Mouse (Mus musculus): ENCODE results near the gene Adamts8. TPM values are rescaled to one million over a fixed set of nuclear protein-coding genes. Genes with fewer than 3 reads are reported as not detected.

The Adamts8 gene
- polyA plus RNA-seq, 1 experiment from 2014 or later = 8.8 TPM

DNA sequence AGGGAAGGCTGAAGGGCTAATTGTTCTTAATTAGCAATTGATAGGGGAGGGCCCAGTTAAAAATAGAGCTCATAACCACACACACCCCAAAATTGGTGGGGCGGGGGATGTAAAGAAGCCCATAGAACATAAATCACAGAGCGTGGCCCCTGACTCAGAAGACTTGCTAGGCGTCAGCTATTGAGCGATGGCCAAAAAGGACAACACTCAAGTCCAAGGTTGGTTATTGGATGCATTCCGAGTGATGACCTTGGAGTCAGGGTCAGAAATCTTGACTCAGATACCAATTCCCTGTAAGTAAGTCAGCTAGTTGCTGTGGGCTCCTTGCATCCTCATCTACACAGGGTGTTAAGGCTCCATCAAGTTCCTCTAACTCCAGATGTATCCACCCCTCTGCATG is 39.1 kb upstream of the Adamts8 start:
- H3K9me3 ChIP-seq (ENCODE audit: control insufficient read depth, low read length) = no peaks in the 10 kb centered on the region
- H3K36me3 ChIP-seq (ENCODE audit: control insufficient read depth, insufficient read depth, low read length) = peaks cover 7% of the 10 kb centered on the region; the same call in 1 of the 2 replicates
- no peak overlapping the region for H3K4me3 ChIP-seq (ENCODE audit: low read depth, low read length)
- TF ChIP-seq CTCF (IDR thresholded peaks at IDR 0.05; ENCODE audit: low read depth) = no peak
- TF ChIP-seq EP300 (optimal IDR thresholded peaks at IDR 0.05) = no peak
- no peaks in the 10 kb centered on the region for H3K27me3 ChIP-seq (ENCODE audit: control insufficient read depth, insufficient read depth, low read length)
- 98% methylated on average over 5 of the region's 5 CpGs for WGBS
- no peak overlapping the region for H3K27ac ChIP-seq (replicated peaks)
- ATAC-seq (ENCODE audit: low FRiP score, low TSS enrichment) (no peak), DNase-seq (ENCODE audit: low spot score) (no peak)
- H3K9ac ChIP-seq (ENCODE audit: low read length) = no peak overlapping the region
- H3K4me1 ChIP-seq (replicated peaks; ENCODE audit: control insufficient read depth, insufficient read depth) = no peaks in the 10 kb centered on the region
- no peak overlapping the region for H3K4me2 ChIP-seq (replicated peaks; ENCODE audit: low read depth)

DNA sequence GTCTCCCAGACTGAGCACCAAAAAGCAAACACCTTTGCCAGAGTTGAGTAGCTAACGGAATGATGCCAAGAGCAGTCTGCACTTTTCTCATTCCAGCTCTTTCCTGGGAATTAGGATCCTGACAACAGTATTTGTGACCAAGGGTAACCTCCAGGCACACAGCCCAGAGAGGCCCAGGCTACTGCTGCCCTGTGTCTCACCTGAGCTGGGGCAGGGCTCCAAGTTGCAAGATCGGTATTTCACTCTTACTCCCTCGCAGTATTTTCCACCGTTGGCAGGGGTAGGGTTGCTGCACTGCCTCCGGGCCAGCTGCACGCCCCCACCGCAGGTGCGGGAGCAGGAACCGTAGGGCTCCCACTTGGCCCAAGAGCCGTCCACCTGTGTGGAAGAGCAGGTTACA is 36.5 kb upstream of the Adamts8 start:
- TF ChIP-seq CTCF (IDR thresholded peaks at IDR 0.05; ENCODE audit: low read depth) (no peak), EP300 (optimal IDR thresholded peaks at IDR 0.05) (no peak)
- peak; percentile 28; the same call in 1 of the 2 replicates for ATAC-seq (ENCODE audit: low FRiP score, low TSS enrichment)

DNA sequence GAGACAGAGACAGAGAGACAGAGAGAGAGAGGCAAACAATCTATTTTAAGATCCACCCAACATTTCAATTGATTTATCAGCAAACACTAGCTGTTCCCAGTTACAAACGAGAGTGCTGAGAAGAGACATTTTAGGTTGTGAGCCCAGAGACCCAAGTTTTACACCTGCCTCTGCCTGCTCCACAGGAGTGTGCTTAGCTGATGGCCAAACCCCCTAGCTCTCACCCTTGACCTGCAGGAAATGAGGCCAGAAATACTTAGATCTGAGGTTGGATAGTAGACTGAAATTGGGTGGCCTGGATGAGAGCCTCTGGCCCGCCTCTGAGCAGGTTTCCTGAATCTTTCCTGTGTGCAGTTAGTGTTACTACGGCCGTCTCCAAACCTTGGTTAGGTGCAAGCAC is 35.9 kb upstream of the Adamts8 start:
- no peak overlapping the region for H3K27ac ChIP-seq (replicated peaks)
- H3K4me1 ChIP-seq (replicated peaks; ENCODE audit: control insufficient read depth, insufficient read depth) = no peaks in the 10 kb centered on the region
- no peak overlapping the region for H3K4me2 ChIP-seq (replicated peaks; ENCODE audit: low read depth)
- 79% methylated on average over 4 of the region's 4 CpGs for WGBS
- H3K4me3 ChIP-seq (ENCODE audit: low read depth, low read length) = no peak overlapping the region
- no peak for DNase-seq (ENCODE audit: low spot score)
- H3K9ac ChIP-seq (ENCODE audit: low read length) = no peak overlapping the region
- TF ChIP-seq CTCF (IDR thresholded peaks at IDR 0.05; ENCODE audit: low read depth) (no peak), EP300 (optimal IDR thresholded peaks at IDR 0.05) (no peak)
- no peaks in the 10 kb centered on the region for H3K27me3 ChIP-seq (ENCODE audit: control insufficient read depth, insufficient read depth, low read length)
- peaks cover 6% of the 10 kb centered on the region; the same call in 1 of the 2 replicates for H3K36me3 ChIP-seq (ENCODE audit: control insufficient read depth, insufficient read depth, low read length)
- ATAC-seq (ENCODE audit: low FRiP score, low TSS enrichment) = no peak
- no peaks in the 10 kb centered on the region for H3K9me3 ChIP-seq (ENCODE audit: control insufficient read depth, low read length)

More for the DNA sequence above, 36.5 kb upstream of the Adamts8 start:
- Histone ChIP-seq H3K36me3 (ENCODE audit: control insufficient read depth, insufficient read depth, low read length) (peaks cover 7% of the 10 kb centered on the region; the same call in 1 of the 2 replicates), H3K4me3 (ENCODE audit: low read depth, low read length) (no peak overlapping the region), H3K27ac (replicated peaks) (no peak overlapping the region), H3K27me3 (ENCODE audit: control insufficient read depth, insufficient read depth, low read length) (no peaks in the 10 kb centered on the region), H3K4me1 (replicated peaks; ENCODE audit: control insufficient read depth, insufficient read depth) (no peaks in the 10 kb centered on the region), H3K9me3 (ENCODE audit: control insufficient read depth, low read length) (no peaks in the 10 kb centered on the region), H3K9ac (ENCODE audit: low read length) (no peak overlapping the region), H3K4me2 (replicated peaks; ENCODE audit: low read depth) (no peak overlapping the region)
- WGBS = 69% methylated on average over 10 of the region's 10 CpGs
- no peak for DNase-seq (ENCODE audit: low spot score)

DNA sequence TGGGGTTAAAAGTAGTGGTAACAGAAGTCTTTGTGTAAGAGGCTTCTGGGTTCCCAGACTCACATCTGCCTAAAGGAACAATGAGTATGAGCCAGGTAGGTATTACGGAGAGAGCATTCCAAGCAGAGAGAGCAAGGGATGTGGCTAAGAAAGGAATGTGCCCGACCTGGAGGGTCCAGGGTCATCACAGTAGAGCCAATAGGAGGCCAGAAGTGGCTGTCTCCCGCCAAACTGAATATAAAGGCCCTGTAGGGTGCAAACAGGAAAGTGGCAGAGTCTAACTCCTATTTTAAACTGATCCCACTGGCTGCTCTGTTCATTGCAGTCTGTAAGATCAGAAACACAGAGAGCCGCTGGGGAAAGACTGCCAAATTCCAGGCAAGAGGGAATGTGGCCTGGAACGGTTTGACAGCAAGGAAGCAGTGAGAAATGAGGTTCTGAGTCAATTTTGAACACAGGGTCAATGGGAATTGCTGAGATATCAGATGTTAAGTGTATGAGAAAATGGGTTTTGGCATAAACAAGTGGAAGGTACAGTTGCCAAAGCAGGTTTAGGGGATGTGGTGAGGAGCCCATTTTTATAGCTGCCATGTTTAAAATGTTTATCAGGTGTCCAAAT is 34.6 kb upstream of the Adamts8 start:
- Histone ChIP-seq H3K27me3 (ENCODE audit: control insufficient read depth, insufficient read depth, low read length) (no peaks in the 10 kb centered on the region), H3K9me3 (ENCODE audit: control insufficient read depth, low read length) (no peaks in the 10 kb centered on the region), H3K4me1 (replicated peaks; ENCODE audit: control insufficient read depth, insufficient read depth) (no peaks in the 10 kb centered on the region), H3K4me3 (ENCODE audit: low read depth, low read length) (no peak overlapping the region), H3K27ac (replicated peaks) (no peak overlapping the region), H3K9ac (ENCODE audit: low read length) (no peak overlapping the region), H3K36me3 (ENCODE audit: control insufficient read depth, insufficient read depth, low read length) (peaks cover 2% of the 10 kb centered on the region; the same call in 1 of the 2 replicates), H3K4me2 (replicated peaks; ENCODE audit: low read depth) (no peak overlapping the region)
- TF ChIP-seq CTCF (IDR thresholded peaks at IDR 0.05; ENCODE audit: low read depth) = no peak
- TF ChIP-seq EP300 (optimal IDR thresholded peaks at IDR 0.05) = no peak
- ATAC-seq (ENCODE audit: low FRiP score, low TSS enrichment) = no peak
- WGBS = 39% methylated on average over 5 of the region's 5 CpGs
- no peak for DNase-seq (ENCODE audit: low spot score)

DNA sequence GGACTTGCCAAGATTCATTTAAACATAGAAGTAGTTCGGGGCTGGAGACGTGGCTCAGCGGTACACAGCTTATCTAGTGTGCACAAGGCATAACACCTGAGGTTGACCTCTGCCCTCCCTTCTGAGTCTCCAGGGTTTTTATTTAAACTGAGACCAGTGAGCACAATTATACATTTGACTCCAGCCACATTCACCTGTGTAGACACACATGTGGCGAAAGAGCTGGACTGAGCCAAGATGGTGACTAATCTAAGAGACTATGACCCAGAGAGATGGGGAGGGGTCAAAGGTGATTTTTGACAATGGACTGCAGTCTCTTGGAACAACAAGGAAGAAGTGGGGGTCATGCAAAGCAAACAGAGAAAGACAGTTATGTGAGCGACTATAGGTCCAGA is 34.1 kb upstream of the Adamts8 start:
- WGBS = 44% methylated on average over 5 of the region's 5 CpGs
- no peak overlapping the region for H3K27ac ChIP-seq (replicated peaks)
- no peak for ATAC-seq (ENCODE audit: low FRiP score, low TSS enrichment)

DNA sequence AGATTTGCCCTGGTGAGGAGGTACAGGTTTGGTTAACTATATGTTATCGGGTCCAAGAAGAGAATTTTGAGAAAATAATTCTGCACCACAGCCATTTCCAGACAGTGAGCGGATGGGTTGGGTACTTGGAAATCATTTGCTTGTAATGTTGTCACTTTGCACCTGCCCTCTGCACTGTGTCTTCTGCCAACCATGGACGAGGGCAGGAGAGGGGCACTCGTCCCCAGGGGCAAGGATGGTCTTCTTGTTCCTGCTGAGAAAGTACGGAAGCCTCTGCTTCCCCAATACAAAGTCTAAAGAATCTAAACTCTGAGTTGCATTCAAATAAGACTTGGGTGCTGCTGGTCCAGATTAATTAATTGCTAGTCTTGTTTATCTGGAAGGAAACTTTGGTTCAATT is 33.4 kb upstream of the Adamts8 start:
- Histone ChIP-seq H3K4me2 (replicated peaks; ENCODE audit: low read depth) (no peak overlapping the region), H3K9ac (ENCODE audit: low read length) (no peak overlapping the region), H3K27me3 (ENCODE audit: control insufficient read depth, insufficient read depth, low read length) (no peaks in the 10 kb centered on the region), H3K36me3 (ENCODE audit: control insufficient read depth, insufficient read depth, low read length) (peaks cover 2% of the 10 kb centered on the region; the same call in 1 of the 2 replicates), H3K4me1 (replicated peaks; ENCODE audit: control insufficient read depth, insufficient read depth) (no peaks in the 10 kb centered on the region), H3K27ac (replicated peaks) (no peak overlapping the region), H3K4me3 (ENCODE audit: low read depth, low read length) (no peak overlapping the region), H3K9me3 (ENCODE audit: control insufficient read depth, low read length) (no peaks in the 10 kb centered on the region)
- DNase-seq (ENCODE audit: low spot score) (no peak), ATAC-seq (ENCODE audit: low FRiP score, low TSS enrichment) (no peak)
- 90% methylated on average over 5 of the region's 5 CpGs for WGBS
- TF ChIP-seq EP300 (optimal IDR thresholded peaks at IDR 0.05) (no peak), CTCF (IDR thresholded peaks at IDR 0.05; ENCODE audit: low read depth) (no peak)

More for the DNA sequence above, 34.1 kb upstream of the Adamts8 start:
- no peak for DNase-seq (ENCODE audit: low spot score)
- Histone ChIP-seq H3K4me2 (replicated peaks; ENCODE audit: low read depth) (no peak overlapping the region), H3K4me1 (replicated peaks; ENCODE audit: control insufficient read depth, insufficient read depth) (no peaks in the 10 kb centered on the region), H3K36me3 (ENCODE audit: control insufficient read depth, insufficient read depth, low read length) (peaks cover 2% of the 10 kb centered on the region; the same call in 1 of the 2 replicates), H3K4me3 (ENCODE audit: low read depth, low read length) (no peak overlapping the region), H3K27me3 (ENCODE audit: control insufficient read depth, insufficient read depth, low read length) (no peaks in the 10 kb centered on the region), H3K9me3 (ENCODE audit: control insufficient read depth, low read length) (no peaks in the 10 kb centered on the region), H3K9ac (ENCODE audit: low read length) (no peak overlapping the region)
- no peak for TF ChIP-seq CTCF (IDR thresholded peaks at IDR 0.05; ENCODE audit: low read depth)
- TF ChIP-seq EP300 (optimal IDR thresholded peaks at IDR 0.05) = no peak
